Mouse (Mus musculus) neural tube, embryonic 10.5 days (tissue): ENCODE data around the gene Yjefn3.
"Not testable (repeated sequence)": the region's sequence is repeated elsewhere in the genome, so short reads cannot be mapped to it uniquely, and the experiment has no call there.

Experiments
- DNase-seq: peaks from one replicate; pipeline ENCODE4 v3.0.0-alpha.2; 2017; ENCODE audit warnings: low spot score; ENCODE audit errors: extremely low spot score

Gene Yjefn3

GRCm38 (mm10) chr8:69902163-69903062 is at the start of gene Yjefn3, which contains the start of the genes Tssk6 and Ndufa13:
TSS of gene Yjefn3 (minus strand) at chr8:69902712.
TSS of gene Tssk6 (plus strand) at chr8:69902184.
TSS of gene Ndufa13 (minus strand) at chr8:69902558.
- DNase-seq, result peak; percentile 64

DNA sequence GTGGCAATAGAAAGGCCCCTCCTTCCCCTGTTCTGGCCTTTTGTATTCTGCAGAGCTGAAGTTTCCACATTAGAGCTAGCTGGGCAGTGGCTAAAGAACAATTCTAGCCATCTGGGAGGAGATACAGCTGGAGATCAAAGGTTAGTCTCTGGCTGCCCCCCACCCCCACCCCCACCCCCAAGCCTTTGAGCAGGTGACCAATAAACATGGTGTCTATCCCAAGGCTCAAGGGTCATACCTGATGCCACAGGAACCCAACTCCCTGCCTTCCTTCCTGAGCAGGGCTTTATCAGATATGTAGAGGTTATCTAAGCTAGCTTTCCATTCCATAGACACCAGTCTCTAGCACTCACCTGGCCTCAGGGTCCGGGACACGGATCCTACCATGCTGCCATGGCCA is 47.8 kb upstream of the Yjefn3 start:
- DNase-seq, result no peak

- not testable (repeated sequence) for DNase-seq
Observed at GRCm38 (mm10) chr8:69942495-69942894, 40.0 kb upstream of the Yjefn3 start.

GRCm38 (mm10) chr8:69940386-69940785 is 37.9 kb upstream of the Yjefn3 start:
- no peak for DNase-seq

DNA sequence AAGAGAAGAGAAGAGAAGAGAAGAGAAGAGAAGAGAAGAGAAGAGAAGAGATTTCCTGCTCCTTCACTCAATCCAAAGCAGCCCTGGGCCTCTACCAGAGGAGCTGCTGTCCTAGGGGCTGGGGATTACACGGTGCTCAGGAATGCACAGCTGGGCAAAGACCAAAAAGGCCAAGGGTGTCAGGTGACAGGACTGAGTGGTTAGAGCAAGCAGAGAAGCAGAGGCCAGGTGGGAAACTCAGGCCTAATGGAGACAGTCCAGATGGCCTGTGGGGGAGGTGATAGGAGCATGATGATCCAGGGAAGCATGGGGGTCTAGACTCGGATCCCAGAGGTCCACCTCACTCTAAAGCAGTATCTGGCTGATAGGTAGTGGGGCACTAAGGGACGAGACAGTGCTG is 37.1 kb upstream of the Yjefn3 start:
- peak; percentile 27 for DNase-seq

DNA sequence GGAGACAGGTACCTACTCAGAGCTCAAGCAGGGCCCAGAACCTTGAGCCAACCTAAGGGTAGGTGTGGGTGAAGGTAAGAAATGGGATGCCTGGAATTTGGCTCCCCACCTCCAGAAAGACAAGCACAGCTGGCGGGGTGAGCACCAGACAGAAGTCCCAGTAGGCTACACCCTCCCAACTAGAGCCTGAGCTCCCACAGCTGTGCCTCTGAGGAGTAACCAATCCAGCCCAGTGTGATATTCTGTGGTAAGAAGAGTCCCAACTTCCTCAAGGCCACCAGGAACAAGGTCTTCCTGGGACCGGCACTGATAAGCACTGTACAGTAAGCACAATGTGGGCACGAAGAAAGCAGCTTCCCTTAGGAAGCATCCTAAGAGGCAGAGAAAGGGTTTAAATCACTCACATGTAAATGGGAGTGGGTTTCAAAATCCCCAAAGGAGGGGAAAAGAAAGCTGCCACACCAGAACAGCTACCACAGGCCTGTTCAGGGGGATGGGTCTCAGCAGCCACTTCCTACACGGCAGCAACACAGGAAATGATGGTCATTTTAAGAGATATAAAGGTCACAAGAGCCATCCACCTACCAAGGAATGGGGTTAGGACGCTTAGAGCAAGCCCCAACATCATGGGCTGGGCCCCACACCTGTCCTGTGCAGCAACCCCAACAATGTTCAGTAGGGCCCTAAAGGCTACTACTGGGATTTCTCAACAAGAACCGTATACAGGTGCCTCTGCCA is 35.9 kb upstream of the Yjefn3 start:
- no peak for DNase-seq

DNA sequence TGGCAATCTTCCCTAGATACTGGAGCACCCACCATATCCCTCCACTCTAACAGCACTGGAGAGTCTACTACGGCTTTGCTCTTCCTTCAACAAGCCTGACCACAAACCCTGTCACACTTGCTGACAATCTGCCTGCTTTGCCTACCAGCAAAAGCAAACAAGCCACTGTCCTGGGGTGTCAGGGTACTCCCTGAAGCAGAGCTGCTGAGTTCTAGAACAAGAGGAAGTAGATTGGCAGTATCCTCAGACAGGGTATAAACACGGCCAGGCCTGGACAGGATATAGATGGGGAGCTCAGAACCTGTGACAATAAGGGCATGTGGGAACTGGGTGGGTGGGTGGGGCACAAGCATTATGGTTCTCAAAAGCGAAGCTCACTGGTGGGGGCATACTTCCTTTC is 35.0 kb upstream of the Yjefn3 start:
- no peak for DNase-seq

DNA sequence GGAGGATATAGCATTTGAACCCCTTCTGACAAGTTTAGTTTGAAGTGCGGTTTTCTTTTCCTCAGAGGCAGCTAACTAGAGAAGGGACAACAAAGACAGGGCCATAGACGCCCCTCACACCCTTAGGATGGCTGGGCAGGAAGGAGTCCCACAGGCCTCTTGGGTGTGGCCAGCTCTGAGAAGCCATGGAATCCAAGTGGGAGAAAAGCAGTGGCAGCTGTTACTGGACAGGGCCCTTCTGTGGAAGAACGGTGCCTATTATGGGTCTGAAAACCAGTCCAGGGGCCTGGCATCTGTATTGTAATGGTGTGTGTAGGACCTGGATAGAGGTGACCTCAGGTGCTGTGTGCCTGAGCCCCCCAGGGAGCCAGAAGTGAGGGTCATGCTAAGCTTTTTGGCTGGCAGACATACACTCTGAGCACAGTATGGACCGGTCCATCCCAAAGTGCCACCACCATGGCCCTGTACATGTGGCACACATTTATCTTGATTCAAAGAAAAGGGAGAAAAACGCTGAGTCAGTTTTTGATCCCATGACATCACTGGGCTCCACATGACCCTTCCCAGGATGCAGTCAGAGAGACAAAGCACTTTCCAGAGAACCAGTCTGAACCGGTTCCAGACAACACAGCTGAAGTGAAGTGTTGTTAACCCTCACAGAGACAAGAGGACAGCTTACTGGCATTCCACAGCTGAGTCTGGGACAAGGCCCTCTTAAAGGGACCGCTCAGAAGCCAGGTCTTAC is 33.7 kb upstream of the Yjefn3 start:
- DNase-seq, result peak; percentile 26

DNA sequence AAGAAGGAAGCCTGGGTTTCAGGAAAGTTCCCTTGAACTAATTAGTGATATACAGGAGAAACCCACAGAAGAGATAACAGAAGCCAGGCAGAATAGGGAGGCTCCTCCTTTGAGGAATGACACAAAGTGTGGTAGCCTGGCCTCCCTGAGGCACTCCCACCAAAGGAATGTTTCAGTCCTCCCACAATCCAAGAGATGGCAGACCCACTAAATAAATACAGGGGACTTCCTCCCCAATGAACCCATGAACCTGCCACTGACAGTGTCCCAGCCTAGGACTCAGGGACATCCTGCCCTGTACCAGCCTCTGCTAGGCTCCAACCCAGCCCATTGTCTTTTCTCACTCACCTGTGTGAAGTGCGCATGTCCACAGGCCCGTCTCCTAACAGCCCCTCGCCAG is 32.9 kb upstream of the Yjefn3 start:
- no peak for DNase-seq

GRCm38 (mm10) chr8:69934582-69934981 is 32.1 kb upstream of the Yjefn3 start:
- no peak for DNase-seq

DNA sequence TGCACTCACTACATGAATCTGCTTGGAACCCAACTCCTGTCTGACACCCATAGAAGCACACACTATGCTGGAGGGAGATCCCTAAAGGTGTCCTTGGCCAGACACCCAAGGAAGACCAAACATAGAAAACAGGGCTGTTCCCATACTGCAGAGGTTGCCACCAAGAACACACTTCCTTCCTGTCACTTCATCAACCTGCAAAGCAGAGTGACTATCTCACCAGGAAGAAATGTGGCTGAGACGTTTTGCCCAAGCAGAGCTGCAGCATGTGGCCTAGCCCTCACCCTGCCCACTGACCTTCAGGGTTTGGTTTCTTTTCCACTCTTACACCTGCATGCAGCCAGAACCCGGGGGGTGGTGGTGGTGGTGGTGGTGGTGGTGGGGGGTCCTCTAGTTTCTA is 31.3 kb upstream of the Yjefn3 start:
- no peak for DNase-seq

GRCm38 (mm10) chr8:69926901-69927300 is 24.4 kb upstream of the Yjefn3 start:
- no peak for DNase-seq

DNA sequence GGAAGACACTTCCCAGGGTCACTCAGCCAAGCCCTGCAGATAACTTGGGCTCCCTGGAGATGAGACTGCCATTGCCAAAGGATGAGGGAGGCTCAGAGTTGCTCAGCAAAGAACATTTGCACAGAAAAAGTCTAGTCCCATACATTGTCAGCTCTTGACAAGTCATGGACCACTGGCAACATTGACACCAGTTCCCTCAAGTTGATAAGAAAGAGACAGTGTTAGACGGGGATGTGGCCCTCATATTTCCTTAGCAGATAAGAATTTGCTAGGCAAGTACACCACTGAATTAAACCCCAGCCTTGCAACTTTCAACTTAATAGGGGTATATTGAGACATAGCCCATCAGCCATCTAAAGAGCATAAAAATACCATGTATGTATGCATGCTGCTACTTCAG is 21.5 kb upstream of the Yjefn3 start:
- no peak for DNase-seq

GRCm38 (mm10) chr8:69921141-69921540 is 18.6 kb upstream of the Yjefn3 start:
- DNase-seq, result no peak

DNA sequence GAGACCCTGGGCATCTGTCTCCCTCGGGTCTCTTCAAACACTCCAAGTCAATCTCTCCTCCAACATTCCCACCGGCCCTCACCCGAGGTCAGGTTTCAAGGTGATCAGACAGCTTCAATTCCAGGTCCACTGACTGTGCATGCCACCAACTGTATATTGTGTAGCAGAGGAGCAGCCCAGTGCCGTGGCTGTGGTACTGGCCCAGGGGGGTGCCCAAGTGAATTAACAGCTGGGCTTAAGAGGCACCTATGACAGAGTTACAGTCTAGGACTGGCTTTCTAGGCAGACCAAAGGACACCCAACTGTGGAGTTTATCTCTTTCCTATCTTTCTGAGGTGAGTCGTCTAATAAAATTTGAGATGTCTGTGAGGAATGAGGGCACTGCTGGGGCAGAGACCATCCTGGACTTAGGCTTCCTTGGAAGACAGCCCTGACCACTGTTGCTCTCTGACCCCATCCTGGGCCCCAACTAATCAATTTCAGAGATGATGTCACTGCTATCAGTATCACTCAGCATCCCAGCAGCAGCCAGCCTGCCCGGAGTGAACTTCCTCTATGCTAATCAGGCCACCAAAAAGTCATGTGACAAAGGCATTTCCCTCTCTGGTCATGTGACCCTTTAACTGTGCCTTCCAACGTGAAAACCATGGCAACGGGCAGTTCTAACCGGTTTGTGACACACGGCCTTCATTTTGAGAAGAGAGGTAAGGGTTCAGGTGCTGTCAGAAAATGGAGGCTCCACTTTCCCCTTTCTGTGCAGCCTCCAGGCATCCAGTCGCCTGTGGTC is 17.6 kb upstream of the Yjefn3 start:
- DNase-seq, result peak; percentile 64

DNA sequence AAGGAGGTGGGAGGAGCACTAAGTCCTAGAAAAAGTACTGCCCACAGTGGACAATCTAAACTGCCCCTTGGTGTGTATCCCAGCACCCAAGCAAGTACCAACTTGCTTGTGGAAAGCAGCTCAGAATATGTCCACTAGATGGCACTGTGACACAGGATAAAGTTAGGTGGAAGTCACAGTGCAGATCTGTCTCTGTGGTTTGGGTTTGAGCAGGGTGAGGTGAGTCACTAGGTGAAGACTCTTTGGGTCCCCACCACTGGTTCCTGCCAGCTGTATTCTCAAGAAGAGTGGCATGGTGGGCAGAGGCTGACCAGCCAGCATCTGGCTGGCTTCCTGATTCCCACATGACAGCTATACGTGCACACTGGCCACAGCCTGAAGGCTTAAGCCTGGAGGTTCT is 16.5 kb upstream of the Yjefn3 start:
- peak; percentile 75 for DNase-seq

- no peak for DNase-seq
Observed at GRCm38 (mm10) chr8:69918506-69918905, 16.0 kb upstream of the Yjefn3 start.

DNA sequence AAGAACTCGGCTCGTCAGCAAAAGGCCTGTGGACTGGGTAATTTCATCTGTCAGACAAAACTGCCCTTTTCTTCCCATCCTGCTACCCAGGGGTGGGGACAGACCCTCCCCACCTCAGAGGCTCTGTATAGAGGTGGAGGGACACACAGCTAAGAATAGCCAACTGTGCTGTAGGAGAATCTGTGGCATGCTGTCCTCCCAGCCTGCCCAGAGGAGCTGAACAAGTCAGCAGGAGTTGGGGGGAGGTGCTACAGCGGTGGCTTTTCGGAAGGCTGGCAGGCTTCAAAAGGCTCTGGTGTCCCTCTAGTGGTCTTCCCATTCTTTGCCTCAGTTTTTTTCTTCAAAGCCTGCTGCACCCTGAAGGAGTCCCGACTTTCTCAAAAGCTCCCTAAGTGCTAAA is 13.2 kb upstream of the Yjefn3 start:
- DNase-seq, result no peak

- DNase-seq, result no peak
Observed at GRCm38 (mm10) chr8:69914526-69914925, 12.0 kb upstream of the Yjefn3 start.

- DNase-seq, result no peak
Observed at GRCm38 (mm10) chr8:69912478-69913074, 10.1 kb upstream of the Yjefn3 start.

DNA sequence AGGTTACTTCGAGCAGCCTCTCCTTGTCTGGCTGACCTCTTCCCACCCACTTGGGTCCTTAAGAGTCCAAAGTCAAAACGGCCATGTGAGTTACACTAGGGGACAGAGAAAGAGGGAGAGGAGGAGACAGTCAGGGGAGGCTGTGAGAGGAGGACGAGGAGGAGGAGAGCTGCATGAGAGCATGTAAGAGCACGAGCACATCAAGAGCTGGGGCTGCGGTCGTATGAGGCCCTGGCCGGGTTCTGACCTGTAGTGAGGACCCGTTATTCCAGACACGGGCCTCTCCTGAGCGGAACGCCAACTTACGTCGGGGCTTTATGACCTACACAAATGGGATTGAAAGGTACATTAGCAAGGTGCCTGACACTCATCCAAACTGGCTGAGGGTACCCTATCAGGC is 9.4 kb upstream of the Yjefn3 start:
- no peak for DNase-seq
